Mouse (Mus musculus): ENCODE measurements at regions not wholly inside any gene's neighbourhood (a gene's known extent, or its start where the extent isn't known, plus 50 kb on each side); places are given as distances from the start of the nearest gene placed in this dataset.
"Not testable (repeated sequence)": the region's sequence is repeated elsewhere in the genome, so short reads cannot be mapped to it uniquely, and the experiment has no call there.

DNA sequence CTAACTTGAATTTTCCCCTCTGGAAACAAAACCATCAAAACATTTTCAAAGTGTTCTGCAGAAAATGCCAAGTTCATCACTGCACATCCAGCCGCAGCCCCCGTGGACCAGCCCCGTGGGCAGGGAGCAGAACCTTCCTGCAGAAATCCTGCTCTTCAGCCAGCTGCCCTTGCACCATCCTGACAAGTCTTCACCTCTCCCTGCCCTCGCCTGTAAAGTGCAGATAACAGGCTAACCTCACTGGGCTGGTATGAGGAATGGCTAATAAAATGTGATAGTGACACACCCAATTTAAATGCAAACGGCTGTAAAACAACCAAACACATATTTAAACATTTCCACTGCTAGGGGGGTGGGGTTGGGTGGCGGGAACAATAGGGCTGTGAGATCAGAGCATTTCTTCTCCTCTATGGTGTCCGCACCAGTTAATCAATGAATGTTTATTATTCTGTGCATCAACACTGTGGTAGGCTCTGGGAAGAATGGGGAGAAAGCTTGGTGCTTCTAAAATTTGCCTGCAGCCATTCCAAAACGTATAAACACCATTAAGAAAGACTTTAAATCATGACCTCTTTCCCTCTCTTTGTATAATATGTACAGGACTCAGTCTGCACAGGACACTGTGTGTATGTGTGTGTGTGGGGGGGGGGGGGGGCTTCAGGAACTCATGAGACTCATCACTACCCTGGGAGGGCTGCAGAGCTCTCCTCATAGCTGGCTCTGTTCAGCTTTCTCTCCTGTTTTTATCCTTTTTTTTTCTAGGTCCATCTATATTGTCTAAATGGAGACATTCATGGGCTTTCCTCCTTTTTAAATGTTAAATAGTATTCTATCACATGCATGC lies 215.1 kb upstream of the Klf3 start:
- no peak for DNase-seq

DNA sequence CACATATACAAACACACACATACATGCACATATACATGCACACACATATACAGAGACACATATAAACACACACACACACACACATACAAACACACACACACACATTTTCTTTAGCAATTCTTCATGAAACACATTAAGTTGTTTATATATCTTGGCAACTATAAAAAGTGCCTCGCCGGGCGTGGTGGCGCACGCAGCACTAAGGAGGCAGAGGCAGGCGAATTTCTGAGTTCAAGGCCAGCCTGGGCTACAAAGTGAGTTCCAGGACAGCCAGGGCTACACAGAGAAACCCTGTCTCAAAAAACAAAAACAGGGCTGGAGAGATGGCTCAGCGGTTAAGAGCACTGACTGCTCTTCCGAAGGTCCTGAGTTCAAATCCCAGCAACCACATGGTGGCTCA lies 214.4 kb upstream of the Klf3 start:
- not testable (repeated sequence) for DNase-seq

DNA sequence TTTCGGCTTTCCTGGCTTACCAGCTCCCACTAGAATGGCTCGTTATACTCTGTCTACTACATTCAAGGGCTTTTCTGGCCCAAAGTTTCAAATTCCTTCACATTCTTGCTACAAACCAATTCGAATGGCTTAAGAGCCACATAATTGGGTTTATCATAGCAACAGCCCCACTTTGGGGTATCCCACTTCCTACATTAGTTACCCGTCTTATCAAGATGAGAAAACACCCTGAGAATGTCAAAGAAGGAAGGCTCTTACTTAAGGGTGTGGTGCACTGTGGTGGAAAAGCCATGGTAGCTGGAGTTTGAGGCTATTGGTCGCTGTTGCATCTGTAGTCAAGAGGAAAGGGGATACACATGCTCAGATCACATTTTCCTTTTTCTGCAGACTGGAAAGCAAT lies 213.2 kb upstream of the Klf3 start:
- no peak for DNase-seq

DNA sequence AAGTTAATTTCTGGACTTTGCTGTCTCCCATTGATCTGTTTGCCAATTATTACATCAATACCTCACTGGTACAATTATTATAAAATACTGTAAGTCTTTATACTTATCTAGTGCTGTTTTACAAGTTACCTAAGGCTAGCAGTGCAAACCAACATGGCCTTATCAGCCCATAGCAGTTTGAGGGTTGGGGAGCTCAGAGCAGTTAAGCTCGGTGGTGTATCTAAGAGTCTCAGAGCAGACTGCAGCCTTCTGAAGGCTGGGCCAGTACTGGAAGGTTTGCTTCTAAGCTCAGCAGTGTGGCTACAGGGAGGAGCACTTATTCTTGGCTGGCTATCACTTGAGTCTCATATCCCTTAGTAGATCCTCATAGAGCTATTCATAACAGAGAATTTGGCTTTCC lies 212.4 kb upstream of the Klf3 start:
- DNase-seq = no peak

DNA sequence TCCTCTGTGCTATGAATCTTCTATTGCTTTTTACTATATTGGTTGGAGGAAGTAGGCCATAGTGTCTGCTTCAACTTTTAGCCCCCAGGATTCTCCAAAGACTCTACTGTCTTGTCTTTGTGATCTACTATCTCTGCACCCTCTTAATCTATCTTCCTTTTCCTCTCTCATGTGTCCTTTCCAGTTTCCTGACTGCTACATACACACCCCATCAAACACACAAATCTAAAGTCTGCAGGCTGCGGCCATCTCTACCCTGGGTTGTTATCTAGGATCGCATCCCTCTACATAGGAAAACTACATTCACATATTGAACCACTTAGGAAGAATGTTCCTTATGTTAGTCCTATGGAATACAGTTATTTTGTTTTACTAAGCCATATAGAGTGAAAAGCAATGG lies 211.4 kb upstream of the Klf3 start:
- no peak for DNase-seq

DNA sequence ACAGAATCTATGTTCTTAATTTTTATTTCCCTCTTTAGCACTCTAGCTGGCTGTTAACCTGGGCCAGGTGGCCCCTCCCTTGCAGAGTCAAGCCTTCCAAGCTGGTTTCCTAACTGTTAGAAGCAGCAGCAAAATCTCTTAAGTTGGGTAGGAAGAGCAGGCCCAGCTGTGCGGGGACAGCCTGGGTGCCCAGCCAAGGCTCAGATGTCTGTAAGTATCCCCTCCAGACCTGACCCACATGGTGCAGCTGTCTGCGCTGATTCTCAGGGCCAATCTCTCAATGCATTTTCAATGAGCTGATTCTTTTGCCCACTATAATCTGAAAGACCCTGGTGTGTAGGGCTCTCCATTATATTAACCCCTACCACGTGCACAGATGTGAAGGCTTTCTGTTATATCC lies 208.0 kb upstream of the Klf3 start:
- DNase-seq = no peak

DNA sequence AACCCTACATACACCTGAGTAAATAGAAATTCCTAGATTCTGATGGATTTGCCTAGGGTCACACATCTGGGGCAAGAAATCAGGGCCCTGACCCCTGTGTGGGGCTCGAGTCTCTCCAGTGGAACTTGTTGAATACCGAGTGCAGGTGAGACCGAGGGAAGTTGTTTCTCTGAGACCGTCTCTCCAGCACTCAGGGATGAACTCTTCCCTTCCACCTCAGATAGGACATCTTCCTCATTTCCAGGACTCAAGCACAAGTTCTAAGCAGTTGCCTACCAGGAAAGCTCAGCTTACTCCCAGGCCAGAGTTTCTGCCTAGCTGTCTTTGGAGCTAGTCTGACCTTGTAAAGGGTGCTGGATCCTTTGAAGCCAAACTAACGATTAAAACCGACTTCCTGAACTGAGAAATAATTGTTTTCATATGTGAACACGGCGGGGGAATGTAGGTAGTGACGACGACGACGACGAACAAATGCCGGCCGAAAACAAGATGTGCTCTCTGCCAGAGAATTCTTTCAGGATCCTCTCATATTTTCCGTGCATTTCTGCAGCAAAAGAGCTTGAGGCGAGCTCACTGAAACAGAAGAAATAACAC lies 207.3 kb upstream of the Klf3 start:
- no peak for DNase-seq

DNA sequence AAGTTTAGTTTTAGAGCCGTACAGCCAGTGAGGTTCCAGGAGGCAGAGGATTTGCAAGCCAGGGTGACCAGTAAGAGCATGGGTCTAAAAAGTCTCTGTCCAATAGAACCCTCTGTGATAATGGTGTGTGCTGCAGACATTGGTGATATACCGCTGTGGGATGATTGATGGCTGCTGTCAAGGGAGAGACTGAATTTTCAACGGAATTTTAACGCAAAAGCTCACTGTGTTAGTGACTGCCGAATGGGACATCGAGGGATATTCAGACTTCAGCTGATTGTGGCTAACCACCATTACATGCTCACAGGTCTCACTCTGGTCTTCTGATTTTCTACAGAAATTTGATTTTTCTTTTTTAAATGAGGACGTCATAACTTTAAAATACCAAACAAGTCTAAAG lies 206.2 kb upstream of the Klf3 start:
- DNase-seq = no peak

DNA sequence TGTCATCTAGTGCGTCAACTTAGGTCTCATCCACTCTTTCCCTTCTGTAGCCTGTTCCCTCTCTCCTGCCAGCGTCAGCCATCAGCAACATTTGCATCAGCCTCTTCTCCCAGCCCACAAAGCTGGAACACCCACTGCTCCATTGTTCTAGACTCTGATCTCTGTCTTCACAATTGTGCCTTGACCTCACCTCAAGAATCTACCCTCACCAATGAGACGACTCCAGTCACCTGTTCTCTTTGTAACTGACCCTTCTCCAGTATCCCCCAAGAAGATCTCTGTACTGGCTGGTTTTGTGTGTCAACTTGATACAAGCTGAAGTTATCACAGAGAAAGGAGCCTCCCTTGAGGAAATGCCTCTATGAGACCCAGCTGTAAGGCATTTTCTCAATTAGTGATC lies 205.7 kb upstream of the Klf3 start:
- no peak for DNase-seq

DNA sequence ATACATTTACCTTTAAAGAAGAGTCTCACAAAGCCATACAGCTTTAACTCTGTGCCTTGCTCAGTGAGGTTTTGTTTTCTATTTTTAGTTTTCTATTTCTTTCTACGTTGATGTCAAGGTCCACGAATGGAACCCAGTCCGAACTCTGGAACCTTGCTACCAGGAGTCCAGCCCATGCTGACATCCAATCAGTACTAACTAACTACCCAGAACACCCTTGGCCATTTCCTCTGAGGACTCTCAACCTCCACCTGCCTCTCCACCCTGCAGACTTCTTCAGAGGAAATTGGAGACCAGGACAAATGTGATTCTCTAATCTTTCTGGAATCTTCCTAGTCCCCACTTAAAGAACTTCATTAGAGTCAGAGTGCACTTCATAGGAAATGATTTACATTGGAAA lies 204.6 kb upstream of the Klf3 start:
- DNase-seq = peak; percentile 62 to 81

DNA sequence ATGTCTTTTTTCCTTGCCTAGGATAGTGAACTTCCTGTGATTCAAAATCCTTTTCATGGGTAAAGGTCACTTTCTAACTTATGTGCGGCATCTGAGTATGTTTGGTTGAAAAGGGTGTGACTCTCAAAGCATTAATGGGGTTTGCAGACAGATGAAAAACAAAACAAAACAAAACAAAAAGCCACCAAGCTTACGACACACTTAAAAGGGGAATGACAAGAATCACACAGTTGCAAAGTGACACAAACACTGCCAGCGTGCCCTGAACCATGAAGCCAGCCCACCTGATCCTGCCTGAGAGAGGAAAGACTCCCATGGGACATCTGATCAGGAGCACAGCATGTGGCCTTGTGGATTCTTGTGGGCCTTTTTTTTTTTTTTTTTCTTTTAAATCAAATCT lies 204.2 kb upstream of the Klf3 start:
- peak in 1 of 2 experiments; percentile 17 for DNase-seq

DNA sequence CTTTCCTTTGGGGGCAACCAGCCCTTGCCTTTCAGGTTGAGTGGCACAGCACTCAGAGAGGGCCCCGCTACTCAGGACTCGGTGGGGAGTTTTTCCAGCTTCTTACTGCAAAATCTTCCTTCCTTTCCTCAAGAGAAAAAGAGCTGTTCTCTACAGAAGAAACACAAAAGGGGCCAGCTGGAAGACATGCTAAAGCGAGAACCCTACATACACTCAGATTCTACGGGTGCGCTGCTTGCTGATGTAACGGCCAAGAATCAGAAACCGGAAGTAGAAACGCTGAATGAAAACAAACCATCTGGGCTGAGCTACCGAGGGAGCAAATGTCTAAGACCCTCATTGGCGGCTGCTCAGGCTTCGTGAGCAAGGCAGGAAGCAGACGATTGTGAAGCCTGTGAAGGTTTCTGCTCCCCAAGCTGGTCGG lies 203.3 kb upstream of the Klf3 start:
- peak; percentile 31 to 43 for DNase-seq

DNA sequence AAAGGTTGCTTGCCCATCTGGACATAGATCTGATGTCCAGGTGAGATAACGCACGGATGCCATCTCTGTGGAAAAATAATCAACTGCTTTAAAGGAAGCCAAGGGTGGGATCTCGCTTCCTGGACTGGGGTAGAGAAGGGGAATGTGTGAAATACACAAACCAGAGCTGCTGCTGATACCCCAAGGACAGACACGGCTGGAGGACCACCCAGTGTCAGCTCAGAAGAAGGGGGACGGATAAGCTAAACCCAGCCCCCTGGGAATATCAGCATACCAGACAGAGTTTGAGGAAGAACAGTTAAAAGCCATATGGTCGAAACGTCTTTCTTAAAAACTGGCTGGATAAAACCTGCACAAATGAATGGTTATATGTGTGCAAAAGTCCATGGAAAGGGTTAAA lies 202.8 kb upstream of the Klf3 start:
- DNase-seq = no peak

DNA sequence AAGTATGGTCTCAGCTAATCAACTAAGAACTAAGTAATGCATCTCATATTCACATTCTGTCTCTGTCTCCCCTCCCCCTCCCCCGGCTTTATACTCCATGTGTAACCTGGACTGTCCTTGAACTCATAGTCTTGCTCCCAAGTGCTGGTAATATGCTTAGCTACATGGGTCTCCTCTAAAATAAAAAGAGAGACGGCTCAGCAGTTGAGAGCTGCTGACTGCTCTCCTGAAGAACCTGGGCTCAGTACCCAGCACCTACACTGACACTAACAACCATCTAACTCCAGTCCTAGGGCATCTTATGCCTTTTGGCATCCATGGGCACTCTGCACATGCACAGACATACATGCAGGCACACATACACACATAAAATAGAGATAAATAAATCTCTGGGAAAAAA lies 202.4 kb upstream of the Klf3 start:
- DNase-seq = no peak

DNA sequence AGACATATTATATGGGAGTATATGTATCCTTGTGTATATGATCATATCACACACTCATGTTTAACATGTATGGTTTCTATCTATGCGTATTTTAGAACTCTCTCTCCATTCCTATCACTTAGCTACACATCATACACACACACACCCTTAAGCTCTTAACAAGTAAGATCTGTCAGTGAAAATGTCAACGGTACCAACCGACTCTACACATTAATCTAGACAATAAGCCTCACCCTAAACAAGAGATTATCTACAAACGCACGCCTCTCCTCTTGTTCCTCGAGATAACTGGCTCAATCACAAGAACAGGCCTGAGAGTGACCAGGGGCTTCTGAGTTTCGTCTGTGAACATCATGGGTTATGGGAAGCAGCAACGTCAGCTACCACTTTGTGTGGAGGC lies 201.9 kb upstream of the Klf3 start:
- DNase-seq = no peak

DNA sequence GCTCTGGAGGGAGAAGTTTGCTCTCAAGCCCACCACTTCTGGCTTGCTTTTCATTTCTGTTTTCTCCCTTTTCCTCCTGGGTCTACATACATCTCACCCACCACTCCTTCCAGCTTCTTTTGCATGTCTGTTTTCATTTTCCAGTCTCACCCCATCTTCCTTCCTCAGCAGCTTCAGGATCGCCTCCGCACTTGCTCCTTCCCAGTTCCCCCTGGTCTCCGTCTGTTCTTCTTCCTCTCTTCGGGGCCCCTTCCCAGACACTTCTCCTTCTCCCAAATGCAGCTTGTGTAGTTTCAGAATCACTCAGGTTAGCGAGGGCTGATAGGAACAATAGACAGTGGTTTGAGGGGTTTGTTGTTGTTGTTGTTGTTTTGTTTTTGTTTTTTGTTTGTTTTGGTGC lies 201.4 kb upstream of the Klf3 start:
- no peak for DNase-seq

DNA sequence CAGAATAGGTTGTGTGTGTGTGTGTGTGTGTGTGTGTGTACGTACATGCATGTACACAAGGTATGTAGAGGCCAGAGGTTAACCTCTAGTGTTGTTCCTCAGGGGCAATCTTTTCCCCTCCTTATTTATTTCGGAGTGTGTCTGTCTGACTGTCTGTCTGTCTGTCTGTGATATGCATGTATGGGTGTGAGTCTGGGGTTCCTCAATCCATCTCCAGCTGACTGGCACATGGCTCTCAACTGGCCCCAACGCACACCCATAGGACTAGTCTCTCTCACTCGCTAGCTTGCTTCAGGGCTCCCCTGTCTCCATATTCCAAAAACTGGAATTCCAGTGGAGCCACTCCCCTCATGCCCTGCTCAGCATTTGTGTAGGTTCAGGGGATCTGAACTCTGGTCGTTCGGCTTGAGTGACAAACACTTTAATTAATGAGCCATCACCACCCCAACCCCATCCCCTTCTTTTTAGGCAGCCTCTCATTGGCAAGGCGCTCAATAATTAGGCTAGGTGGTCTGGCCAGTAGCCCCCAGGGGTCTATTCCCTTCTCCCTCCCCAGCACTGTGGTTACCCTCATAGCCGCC lies 200.7 kb upstream of the Klf3 start:
- peak; percentile 62 to 63 for DNase-seq

DNA sequence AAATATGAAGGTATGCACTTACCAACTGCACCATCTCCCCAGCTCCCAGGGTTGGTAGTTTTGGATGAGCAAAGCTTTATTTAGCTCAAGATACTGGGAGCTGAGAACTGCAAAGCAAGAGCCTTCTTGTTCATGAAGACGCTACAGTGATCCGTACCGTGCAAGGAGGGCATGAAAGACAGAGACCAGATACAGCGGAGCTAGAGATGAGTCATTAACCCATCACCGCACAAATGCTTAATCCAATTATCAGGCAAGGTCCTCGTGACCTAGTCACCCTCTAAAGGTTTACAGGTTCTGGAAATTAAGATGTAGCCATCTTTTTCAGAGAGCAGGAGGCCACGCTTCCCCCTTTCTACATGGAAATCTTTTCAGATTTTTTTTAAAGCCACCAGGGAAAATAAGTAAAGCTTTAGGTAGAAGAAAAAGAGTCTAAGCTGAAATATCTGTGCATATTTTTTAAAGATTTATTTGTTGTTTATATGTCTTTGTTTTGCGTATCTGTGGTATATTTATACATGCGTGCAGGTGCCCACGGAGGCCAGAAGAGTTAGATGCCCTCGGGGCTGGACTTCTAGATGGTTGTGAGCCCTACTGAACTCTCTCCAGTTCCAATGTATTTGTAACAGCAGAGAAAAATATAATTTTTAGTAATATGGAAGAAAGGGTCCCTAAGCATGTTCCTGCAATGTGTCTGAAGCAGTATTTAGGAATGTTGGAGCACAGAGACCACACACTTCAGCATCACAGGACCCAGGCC lies 200.0 kb upstream of the Klf3 start:
- DNase-seq = peak; percentile 53 to 76

DNA sequence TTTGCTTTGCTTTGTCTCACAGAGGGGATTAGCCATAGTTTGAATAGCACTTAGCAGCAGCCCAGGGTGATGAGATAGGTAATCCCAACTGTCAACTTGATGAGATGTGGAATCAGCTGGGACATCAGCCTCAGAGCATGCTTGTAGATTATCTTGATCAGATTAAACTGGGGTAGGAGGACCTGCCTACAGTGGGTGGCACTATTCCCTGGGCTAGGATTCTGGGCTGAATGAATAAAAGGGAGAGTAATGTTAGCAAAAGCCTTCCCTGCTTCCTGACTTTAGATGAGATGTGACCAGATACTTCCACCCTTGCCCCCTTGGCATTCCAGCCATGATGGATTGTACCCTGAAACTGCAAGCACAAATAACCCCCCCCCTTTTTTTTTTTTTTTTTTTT lies 198.0 kb upstream of the Klf3 start:
- DNase-seq = no peak

DNA sequence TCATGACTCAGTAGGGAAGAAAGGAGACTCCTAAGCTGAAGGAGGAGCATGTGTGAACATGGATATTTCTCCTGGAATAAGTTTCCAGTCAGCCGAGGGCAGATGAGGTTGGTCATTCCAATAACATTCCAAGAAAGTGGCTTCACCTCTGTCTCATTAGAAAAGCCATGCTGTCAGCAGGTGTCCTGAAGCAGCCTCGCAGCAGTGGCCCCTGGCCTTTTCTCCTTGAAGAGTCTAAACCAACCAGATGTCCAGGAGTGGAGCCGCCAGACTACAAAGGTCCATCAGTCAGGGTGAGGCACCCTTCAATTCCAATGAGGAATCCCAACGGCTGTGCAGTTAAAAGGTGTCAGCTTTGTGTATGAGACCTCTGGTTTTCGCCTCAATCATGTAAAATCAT lies 197.2 kb upstream of the Klf3 start:
- peak; percentile 65 to 67 for DNase-seq

DNA sequence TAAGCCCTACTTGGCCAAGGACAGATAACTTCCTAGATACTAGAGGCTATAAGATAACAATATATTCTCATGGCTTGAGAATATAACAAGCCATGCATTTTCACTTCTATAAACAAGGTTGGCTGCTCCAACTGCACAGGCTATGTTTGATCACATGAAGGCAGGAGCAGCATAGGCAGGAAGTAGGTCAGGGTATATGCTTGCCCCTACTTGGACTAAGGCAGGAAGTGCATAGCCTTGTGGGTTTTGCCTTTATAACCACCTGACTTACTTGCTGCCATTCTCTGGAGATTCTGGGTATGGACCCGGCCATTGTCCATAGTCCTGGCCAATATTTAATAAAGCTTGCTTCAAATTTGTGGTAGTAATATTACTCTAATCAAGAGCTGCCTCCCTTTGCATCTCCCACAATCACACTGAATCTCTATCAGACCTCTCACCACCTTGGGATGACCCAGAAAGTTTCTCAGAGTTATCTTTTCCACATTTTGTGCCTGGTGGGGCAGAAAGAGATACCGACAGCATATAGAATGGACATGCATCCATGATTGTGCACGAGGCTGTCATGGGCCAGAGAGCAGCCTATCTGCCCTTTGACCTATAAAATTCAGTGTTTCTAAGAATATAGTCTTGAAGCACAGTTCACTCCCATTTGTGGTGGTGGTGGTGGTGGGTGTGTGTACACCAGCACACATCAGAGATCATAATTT lies 193.7 kb upstream of the Klf3 start:
- no peak for DNase-seq

DNA sequence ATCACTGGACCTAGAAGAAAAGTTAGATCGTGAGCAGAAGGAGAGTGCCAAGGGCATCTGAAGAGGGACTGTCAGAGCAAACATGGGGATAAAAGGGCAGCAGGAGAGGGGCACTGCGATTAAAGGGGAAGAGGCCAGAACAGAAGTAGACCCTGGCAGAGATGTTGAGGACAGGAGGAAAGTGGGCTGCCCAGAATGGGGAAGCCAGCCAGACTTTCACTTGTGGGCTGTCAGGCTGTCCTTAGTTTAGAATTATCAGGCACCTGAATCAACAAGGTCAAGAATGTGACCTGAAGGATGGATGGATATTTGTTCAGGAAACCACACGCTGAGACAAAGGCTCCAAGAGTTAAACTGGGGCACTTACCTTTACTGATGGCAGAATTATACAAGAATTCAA lies 193.0 kb upstream of the Klf3 start:
- no peak for DNase-seq
